Mouse (Mus musculus): ENCODE measurements around the gene Lrrc25. TPM values are rescaled to one million over a fixed set of nuclear protein-coding genes. Genes with fewer than 3 reads are reported as not detected.
"Not testable (repeated sequence)": the region's sequence is repeated elsewhere in the genome, so short reads cannot be mapped to it uniquely, and the experiment has no call there.

Gene Lrrc25
- polyA plus RNA-seq, 1 experiment from 2014 or later = 0.97 TPM

DNA sequence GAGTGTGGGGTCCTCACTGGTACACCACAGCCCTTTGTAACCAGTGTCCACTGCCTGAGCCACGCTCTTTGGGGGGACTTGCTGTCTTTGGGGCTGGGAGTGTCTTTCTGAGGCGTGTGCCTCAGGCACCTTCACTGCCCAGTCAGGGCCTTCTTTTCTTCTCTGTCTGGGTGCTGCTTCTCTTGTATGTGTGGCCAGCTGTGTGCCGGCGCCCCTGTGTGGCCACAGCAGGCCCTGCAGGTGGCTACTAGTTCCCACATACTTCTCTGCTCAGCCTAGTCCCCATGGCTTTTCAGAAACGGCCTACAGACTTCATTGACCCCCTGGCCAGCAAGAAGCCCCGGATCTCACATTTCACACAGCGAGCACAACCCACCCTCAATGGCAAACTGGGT, 30.7 kb upstream of the Lrrc25 start:
- H3K27me3 ChIP-seq (ENCODE audit: control insufficient read depth, insufficient read depth, low read length) = no peaks in the 10 kb centered on the region
- no peak overlapping the region for H3K27ac ChIP-seq (ENCODE audit: low read depth, low read length)
- peak; percentile 58; the same call in 1 of the 2 replicates for ATAC-seq (ENCODE audit: low FRiP score)
- no peak overlapping the region for H3K9ac ChIP-seq (ENCODE audit: low read depth, low read length)
- DNase-seq (ENCODE audit: low spot score) = peak; percentile 65
- H3K4me3 ChIP-seq (ENCODE audit: low read depth, low read length) = no peak overlapping the region
- no peak overlapping the region for H3K4me2 ChIP-seq (replicated peaks; ENCODE audit: low read depth, low read length)
- H3K4me1 ChIP-seq (replicated peaks; ENCODE audit: control insufficient read depth, insufficient read depth, low read length) = no peaks in the 10 kb centered on the region
- WGBS = 47% methylated on average over 7 of the region's 7 CpGs
- H3K9me3 ChIP-seq (ENCODE audit: control insufficient read depth, low read length) = no peaks in the 10 kb centered on the region
- peaks cover 10% of the 10 kb centered on the region for H3K36me3 ChIP-seq (ENCODE audit: control insufficient read depth, insufficient read depth, low read length)

DNA sequence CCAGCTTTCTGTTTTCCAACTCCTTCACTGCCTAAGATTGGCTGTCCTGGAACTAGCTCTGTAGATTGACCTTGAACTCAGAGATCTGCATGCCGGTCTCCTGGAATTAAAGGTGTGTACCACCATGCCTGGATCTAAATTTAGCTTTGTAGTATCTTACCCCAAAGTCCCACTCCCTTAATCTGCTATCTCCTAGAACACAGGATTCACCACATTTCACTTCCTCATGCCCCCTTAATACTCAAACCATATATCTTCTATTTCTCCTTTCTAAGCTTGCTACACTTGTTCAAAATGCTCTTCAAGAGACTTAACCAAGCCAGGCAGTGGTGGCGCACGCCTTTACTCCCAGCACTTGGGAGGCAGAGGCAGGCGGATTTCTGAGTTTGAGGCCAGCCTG, 28.0 kb upstream of the Lrrc25 start:
- not testable (repeated sequence) for ATAC-seq (ENCODE audit: low FRiP score); DNase-seq (ENCODE audit: low spot score); H3K36me3 ChIP-seq (ENCODE audit: control insufficient read depth, insufficient read depth, low read length); H3K4me2 ChIP-seq (replicated peaks; ENCODE audit: low read depth, low read length); H3K9ac ChIP-seq (ENCODE audit: low read depth, low read length); H3K27ac ChIP-seq (ENCODE audit: low read depth, low read length); H3K4me3 ChIP-seq (ENCODE audit: low read depth, low read length); H3K4me1 ChIP-seq (replicated peaks; ENCODE audit: control insufficient read depth, insufficient read depth, low read length); H3K9me3 ChIP-seq (ENCODE audit: control insufficient read depth, low read length); H3K27me3 ChIP-seq (ENCODE audit: control insufficient read depth, insufficient read depth, low read length)
- WGBS = 94% methylated on average over 4 of the region's 4 CpGs

DNA sequence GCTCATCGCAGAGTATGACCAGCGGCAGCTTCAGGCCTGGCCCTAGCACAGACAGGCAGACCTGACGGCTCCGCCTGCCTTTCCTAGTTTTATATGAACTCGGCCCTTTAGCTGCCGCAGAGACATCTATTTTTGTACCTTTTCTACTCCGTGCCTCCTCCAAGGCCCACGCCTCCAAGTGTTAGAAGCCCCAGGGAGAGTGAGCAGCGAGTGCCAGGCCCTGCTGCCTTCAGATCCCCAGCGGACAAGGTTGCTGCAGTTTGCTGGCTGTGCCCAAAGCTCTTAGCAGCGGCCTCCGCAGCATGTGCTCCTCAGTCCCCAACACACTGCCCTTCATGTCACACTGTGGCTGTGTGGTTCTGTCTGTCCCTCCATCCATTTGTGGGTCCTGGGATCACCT, 24.4 kb upstream of the Lrrc25 start:
- ATAC-seq (ENCODE audit: low FRiP score) (no peak), DNase-seq (ENCODE audit: low spot score) (no peak)
- H3K4me3 ChIP-seq (ENCODE audit: low read depth, low read length) = no peak overlapping the region
- H3K27me3 ChIP-seq (ENCODE audit: control insufficient read depth, insufficient read depth, low read length) = peaks cover 2% of the 10 kb centered on the region; the same call in 1 of the 2 replicates
- no peaks in the 10 kb centered on the region for H3K9me3 ChIP-seq (ENCODE audit: control insufficient read depth, low read length)
- no peaks in the 10 kb centered on the region for H3K36me3 ChIP-seq (ENCODE audit: control insufficient read depth, insufficient read depth, low read length)
- 89% methylated on average over 12 of the region's 12 CpGs for WGBS
- no peak overlapping the region for H3K9ac ChIP-seq (ENCODE audit: low read depth, low read length)
- no peak overlapping the region for H3K4me2 ChIP-seq (replicated peaks; ENCODE audit: low read depth, low read length)
- H3K4me1 ChIP-seq (replicated peaks; ENCODE audit: control insufficient read depth, insufficient read depth, low read length) = peaks cover 7% of the 10 kb centered on the region
- H3K27ac ChIP-seq (ENCODE audit: low read depth, low read length) = no peak overlapping the region

DNA sequence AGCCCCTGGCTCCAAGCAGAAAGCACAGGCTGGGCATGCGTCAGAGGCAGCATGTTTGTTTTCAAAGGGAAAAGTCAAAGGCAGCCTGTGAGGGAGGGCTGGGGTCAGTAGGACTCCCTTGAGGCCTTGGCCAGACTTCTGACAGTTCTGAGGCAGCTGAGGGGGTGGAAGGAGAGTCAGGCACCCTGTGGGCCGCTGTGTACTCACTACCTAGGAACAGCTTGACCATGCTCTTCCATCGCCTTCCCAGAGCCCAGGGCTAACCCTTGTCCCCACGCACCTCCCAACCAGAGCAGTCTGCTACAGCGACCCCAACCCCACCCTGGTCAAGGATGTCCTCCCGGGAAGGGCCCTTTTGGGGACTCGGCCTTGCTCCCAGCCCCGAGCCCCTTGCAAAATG, 22.8 kb upstream of the Lrrc25 start:
- no peak overlapping the region for H3K4me2 ChIP-seq (replicated peaks; ENCODE audit: low read depth, low read length)
- H3K36me3 ChIP-seq (ENCODE audit: control insufficient read depth, insufficient read depth, low read length) = 0 out of 2 replicates have a peak, but pooled peaks cover 2% of the 10 kb centered on the region
- 47% methylated on average over 8 of the region's 8 CpGs for WGBS
- H3K4me3 ChIP-seq (ENCODE audit: low read depth, low read length) = no peak overlapping the region
- no peak overlapping the region for H3K27ac ChIP-seq (ENCODE audit: low read depth, low read length)
- ATAC-seq (ENCODE audit: low FRiP score) (no peak), DNase-seq (ENCODE audit: low spot score) (no peak)
- no peaks in the 10 kb centered on the region for H3K9me3 ChIP-seq (ENCODE audit: control insufficient read depth, low read length)
- H3K27me3 ChIP-seq (ENCODE audit: control insufficient read depth, insufficient read depth, low read length) = peaks cover 8% of the 10 kb centered on the region; the same call in 1 of the 2 replicates
- peaks cover 14% of the 10 kb centered on the region for H3K4me1 ChIP-seq (replicated peaks; ENCODE audit: control insufficient read depth, insufficient read depth, low read length)
- no peak overlapping the region for H3K9ac ChIP-seq (ENCODE audit: low read depth, low read length)

DNA sequence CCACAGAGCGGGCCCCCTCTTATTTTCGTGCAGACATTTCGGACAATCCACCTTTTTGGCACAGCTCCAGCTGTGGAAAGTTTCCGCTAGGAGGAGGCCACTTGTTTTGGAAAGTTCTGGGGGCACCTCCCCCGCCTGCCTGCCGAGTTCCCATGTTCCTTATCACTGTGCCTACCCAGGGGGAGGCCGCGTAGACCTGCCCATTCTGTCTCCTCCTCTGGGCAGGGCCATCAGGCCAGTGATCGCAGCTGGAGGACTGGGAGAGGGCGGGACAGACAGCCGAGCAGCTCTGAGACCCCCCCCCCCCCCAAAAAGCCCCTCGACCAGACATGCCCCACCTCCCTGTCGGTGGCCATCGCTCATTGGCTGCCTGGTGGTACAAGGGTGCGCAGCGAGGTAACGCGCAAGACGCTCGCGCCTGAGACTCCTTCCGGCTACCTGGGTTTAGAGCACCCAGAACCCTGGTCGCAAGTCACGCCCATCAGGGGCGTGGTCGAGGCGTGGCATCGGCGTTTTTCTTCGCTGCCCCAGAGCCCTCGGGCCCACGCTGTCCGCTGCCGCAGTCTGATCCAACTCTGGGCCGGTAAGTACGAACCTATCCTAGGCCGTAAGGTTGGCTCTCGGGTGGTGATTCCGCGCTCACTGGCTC, 21.9 kb upstream of the Lrrc25 start, which contains the start of gene Isyna1:
TSS of gene Isyna1 (plus strand) at position 413 of the 649 bp plus-strand sequence.
- Histone ChIP-seq H3K27ac (ENCODE audit: low read depth, low read length) (peak within 1 kb of the TSS; percentile 71), H3K36me3 (ENCODE audit: control insufficient read depth, insufficient read depth, low read length) (0 out of 2 replicates have a peak, but pooled peaks cover 2% of the 10 kb centered on the region), H3K4me1 (replicated peaks; ENCODE audit: control insufficient read depth, insufficient read depth, low read length) (peaks cover 22% of the 10 kb centered on the region), H3K9me3 (ENCODE audit: control insufficient read depth, low read length) (no peaks in the 10 kb centered on the region), H3K4me2 (replicated peaks; ENCODE audit: low read depth, low read length) (peak within 1 kb of the TSS; percentile 99), H3K9ac (ENCODE audit: low read depth, low read length) (peak within 1 kb of the TSS; percentile 64), H3K27me3 (ENCODE audit: control insufficient read depth, insufficient read depth, low read length) (peaks cover 8% of the 10 kb centered on the region; the same call in 1 of the 2 replicates), H3K4me3 (ENCODE audit: low read depth, low read length) (peak within 1 kb of the TSS; percentile 48)
- ATAC-seq (ENCODE audit: low FRiP score) = peak; percentile 78
- under 1% methylated on average over 37 of the region's 40 CpGs for WGBS
- peak; percentile 95 for DNase-seq (ENCODE audit: low spot score)

DNA sequence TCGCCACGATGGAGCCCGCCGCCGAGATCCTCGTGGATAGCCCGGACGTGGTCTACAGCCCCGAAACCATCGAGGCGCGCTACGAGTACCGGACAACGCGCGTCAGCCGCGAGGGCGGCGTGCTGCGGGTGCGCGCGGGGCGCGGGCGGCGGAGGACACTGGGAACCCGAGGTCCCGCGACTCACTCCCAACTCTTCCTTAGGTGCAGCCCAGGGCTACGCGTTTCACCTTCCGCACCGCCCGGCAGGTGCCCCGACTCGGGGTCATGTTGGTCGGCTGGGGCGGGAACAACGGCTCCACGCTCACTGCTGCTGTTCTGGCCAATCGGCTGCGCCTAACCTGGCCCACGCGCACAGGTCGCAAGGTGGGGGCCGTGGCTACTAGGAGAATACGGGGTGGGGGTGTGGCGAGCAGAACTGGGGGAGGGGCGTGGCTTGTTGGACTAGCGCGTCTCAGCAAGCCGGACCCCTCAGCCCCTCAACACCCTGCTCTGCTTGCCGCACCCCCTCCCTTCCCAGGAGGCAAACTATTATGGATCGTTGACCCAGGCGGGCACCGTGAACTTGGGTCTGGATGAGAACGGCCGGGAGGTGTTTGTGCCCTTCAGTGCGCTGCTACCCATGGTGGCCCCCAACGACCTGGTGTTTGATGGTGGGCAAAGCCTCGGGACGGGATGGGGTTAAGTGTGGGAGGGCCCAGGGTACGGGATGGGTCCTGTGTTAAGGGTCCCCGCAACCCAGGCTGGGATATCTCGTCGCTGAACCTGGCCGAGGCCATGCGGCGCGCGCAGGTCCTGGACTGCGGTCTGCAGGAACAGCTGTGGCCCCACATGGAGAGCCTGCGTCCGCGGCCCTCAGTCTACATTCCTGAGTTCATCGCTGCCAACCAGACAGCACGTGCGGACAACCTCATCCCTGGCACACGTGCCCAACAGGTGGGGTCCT, 21.1 kb upstream of the Lrrc25 start:
- Histone ChIP-seq H3K27ac (ENCODE audit: low read depth, low read length) (peak overlapping the region; percentile 71; the same call in 1 of the 2 replicates), H3K4me3 (ENCODE audit: low read depth, low read length) (peak overlapping the region; percentile 48), H3K27me3 (ENCODE audit: control insufficient read depth, insufficient read depth, low read length) (peaks cover 10% of the 10 kb centered on the region; the same call in 1 of the 2 replicates), H3K36me3 (ENCODE audit: control insufficient read depth, insufficient read depth, low read length) (0 out of 2 replicates have a peak, but pooled peaks cover 2% of the 10 kb centered on the region), H3K9me3 (ENCODE audit: control insufficient read depth, low read length) (no peaks in the 10 kb centered on the region), H3K4me2 (replicated peaks; ENCODE audit: low read depth, low read length) (peak overlapping the region; percentile 99), H3K4me1 (replicated peaks; ENCODE audit: control insufficient read depth, insufficient read depth, low read length) (peaks cover 27% of the 10 kb centered on the region), H3K9ac (ENCODE audit: low read depth, low read length) (peak overlapping the region; percentile 64)
- WGBS = 9% methylated on average over 82 of the region's 82 CpGs
- peak; percentile 56 for DNase-seq (ENCODE audit: low spot score)
- ATAC-seq (ENCODE audit: low FRiP score) = peak; percentile 23

DNA sequence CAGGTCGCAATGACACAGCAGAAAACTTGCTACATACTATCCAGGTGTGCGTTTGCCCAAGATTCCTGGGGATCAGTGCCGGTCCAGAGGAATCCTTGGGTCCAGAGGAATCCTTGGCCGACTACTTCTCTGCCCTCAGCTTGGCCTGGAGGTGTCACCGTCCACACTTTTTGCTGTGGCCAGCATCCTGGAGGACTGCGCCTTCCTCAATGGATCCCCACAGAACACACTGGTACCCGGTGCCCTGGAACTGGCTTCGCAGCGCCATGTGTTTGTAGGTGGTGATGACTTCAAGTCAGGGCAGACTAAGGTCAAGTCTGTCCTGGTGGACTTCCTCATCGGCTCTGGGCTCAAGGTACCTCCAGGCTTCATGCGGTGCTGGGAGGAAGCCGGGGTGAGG, 20.1 kb upstream of the Lrrc25 start:
- H3K9ac ChIP-seq (ENCODE audit: low read depth, low read length) = no peak overlapping the region
- no peak overlapping the region for H3K4me3 ChIP-seq (ENCODE audit: low read depth, low read length)
- WGBS = 92% methylated on average over 12 of the region's 12 CpGs
- peaks cover 36% of the 10 kb centered on the region for H3K4me1 ChIP-seq (replicated peaks; ENCODE audit: control insufficient read depth, insufficient read depth, low read length)
- H3K4me2 ChIP-seq (replicated peaks; ENCODE audit: low read depth, low read length) = peak overlapping the region; percentile 99; the same call in 1 of the 2 replicates
- no peaks in the 10 kb centered on the region for H3K9me3 ChIP-seq (ENCODE audit: control insufficient read depth, low read length)
- H3K27me3 ChIP-seq (ENCODE audit: control insufficient read depth, insufficient read depth, low read length) = peaks cover 10% of the 10 kb centered on the region; the same call in 1 of the 2 replicates
- H3K36me3 ChIP-seq (ENCODE audit: control insufficient read depth, insufficient read depth, low read length) = 0 out of 2 replicates have a peak, but pooled peaks cover 2% of the 10 kb centered on the region
- ATAC-seq (ENCODE audit: low FRiP score) (no peak), DNase-seq (ENCODE audit: low spot score) (no peak)
- no peak overlapping the region for H3K27ac ChIP-seq (ENCODE audit: low read depth, low read length)

DNA sequence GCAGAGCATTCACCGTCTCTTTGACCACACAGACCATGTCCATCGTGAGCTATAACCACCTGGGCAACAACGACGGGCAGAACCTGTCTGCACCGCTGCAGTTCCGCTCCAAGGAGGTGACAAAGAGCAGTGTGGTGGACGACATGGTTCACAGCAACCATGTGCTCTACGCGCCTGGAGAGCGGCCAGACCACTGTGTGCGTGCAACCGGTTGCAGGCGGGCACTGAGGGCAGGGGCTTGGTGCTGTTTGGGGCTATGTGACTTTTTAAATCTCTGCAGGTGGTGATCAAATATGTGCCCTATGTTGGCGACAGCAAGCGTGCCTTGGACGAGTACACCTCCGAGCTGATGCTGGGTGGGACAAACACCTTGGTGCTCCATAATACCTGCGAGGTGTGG, 19.7 kb upstream of the Lrrc25 start:
- no peak overlapping the region for H3K4me3 ChIP-seq (ENCODE audit: low read depth, low read length)
- 97% methylated on average over 18 of the region's 18 CpGs for WGBS
- no peaks in the 10 kb centered on the region for H3K9me3 ChIP-seq (ENCODE audit: control insufficient read depth, low read length)
- ATAC-seq (ENCODE audit: low FRiP score) = no peak
- 0 out of 2 replicates have a peak, but pooled peaks cover 2% of the 10 kb centered on the region for H3K36me3 ChIP-seq (ENCODE audit: control insufficient read depth, insufficient read depth, low read length)
- H3K27me3 ChIP-seq (ENCODE audit: control insufficient read depth, insufficient read depth, low read length) = peaks cover 10% of the 10 kb centered on the region; the same call in 1 of the 2 replicates
- no peak overlapping the region for H3K4me2 ChIP-seq (replicated peaks; ENCODE audit: low read depth, low read length)
- no peak overlapping the region for H3K9ac ChIP-seq (ENCODE audit: low read depth, low read length)
- peaks cover 37% of the 10 kb centered on the region for H3K4me1 ChIP-seq (replicated peaks; ENCODE audit: control insufficient read depth, insufficient read depth, low read length)
- no peak overlapping the region for H3K27ac ChIP-seq (ENCODE audit: low read depth, low read length)
- no peak for DNase-seq (ENCODE audit: low spot score)

Measured in hindbrain, embryonic 11.5 days (tissue).